Mouse (Mus musculus) E14TG2a.4 (cell line): ENCODE data around the gene Adam17.

ENCODE experiments used
- CTCF ChIP-seq: conservative IDR thresholded peaks from 2 replicates; pipeline ENCODE4 v1.5.1; 2014; ENCODE audit warnings: low read length
- NANOG ChIP-seq: IDR thresholded peaks from 2 replicates; pipeline ENCODE4 v1.6.1; 2014; ENCODE audit warnings: borderline replicate concordance, low read length, mixed read lengths

- TF ChIP-seq CTCF (no peak), NANOG (no peak)
Measured at GRCm38 (mm10) chr12:21322296-21322695, 51.1 kb downstream of the Adam17 start.
